Mouse (Mus musculus) gastrocnemius, adult 2 months (tissue): Measurements from ENCODE around the gene Rbfox1. TPM values are rescaled to one million over a fixed set of nuclear protein-coding genes. Genes with fewer than 3 reads are reported as not detected.

ENCODE experiments used
- DNase-seq: peaks from one replicate; pipeline ENCODE4 v3.0.0; 2022
- H3K27ac ChIP-seq: fragments of 200-600 bp; 2 replicates; pipeline ENCODE4 v1.8.1; 2022; ENCODE audit warnings: mild to moderate bottlenecking
- H3K4me3 ChIP-seq: fragments of 200-600 bp; 2 replicates; pipeline ENCODE4 v1.8.1; 2022; ENCODE audit warnings: mild to moderate bottlenecking, moderate library complexity
- CTCF ChIP-seq: fragments of 200-600 bp; IDR thresholded peaks from 2 replicates; pipeline ENCODE4 v1.8.1; 2022; ENCODE audit warnings: antibody characterized with exemption, mild to moderate bottlenecking, moderate library complexity
- intact Hi-C: fragments of 180-260 bp; cut with DNase I; formaldehyde crosslinking; loops from one replicate; pipeline ENCODE4 v1.15.1; 2025
- total RNA-seq, 2 experiments: library from RNA; stranded (reverse); gene quantifications; 2 replicates each; pipeline ENCODE4 v1.2.3; 2021

Rbfox1 gene
- total RNA-seq, 2 experiments from 2014 or later = 194 to 277 TPM

GRCm38 (mm10) chr16:6918641-6919040, 1033.5 kb downstream of the Rbfox1 start:
- intact Hi-C loops = no loop called here
- Histone ChIP-seq H3K27ac (no peak overlapping the region), H3K4me3 (no peak overlapping the region)
- TF ChIP-seq CTCF = no peak
- DNase-seq = no peak

GRCm38 (mm10) chr16:6919681-6920080, 1034.5 kb downstream of the Rbfox1 start:
- Histone ChIP-seq H3K27ac (no peak overlapping the region), H3K4me3 (no peak overlapping the region)
- intact Hi-C loops = no loop called here
- no peak for TF ChIP-seq CTCF
- no peak for DNase-seq

- H3K4me3 ChIP-seq = no peak overlapping the region
- no peak for DNase-seq
- H3K27ac ChIP-seq = no peak overlapping the region
- intact Hi-C loops = no loop called here
- TF ChIP-seq CTCF = no peak
Measured at GRCm38 (mm10) chr16:6927661-6928060, 1042.5 kb downstream of the Rbfox1 start.

- no peak for DNase-seq
- TF ChIP-seq CTCF = no peak
- intact Hi-C loops = no loop called here
- Histone ChIP-seq H3K4me3 (no peak overlapping the region), H3K27ac (no peak overlapping the region)
Measured at GRCm38 (mm10) chr16:6930795-6931194, 1045.6 kb downstream of the Rbfox1 start.

- DNase-seq = no peak
- Histone ChIP-seq H3K4me3 (no peak overlapping the region), H3K27ac (no peak overlapping the region)
- TF ChIP-seq CTCF = no peak
- intact Hi-C loops = no loop called here
Measured at GRCm38 (mm10) chr16:6946151-6946550, 1061.0 kb downstream of the Rbfox1 start.

GRCm38 (mm10) chr16:6949666-6950065, 1064.5 kb downstream of the Rbfox1 start:
- intact Hi-C loops = no loop called here
- DNase-seq = no peak
- Histone ChIP-seq H3K27ac (no peak overlapping the region), H3K4me3 (no peak overlapping the region)
- TF ChIP-seq CTCF = no peak

- no peak overlapping the region for H3K27ac ChIP-seq
- intact Hi-C loops = no loop called here
- no peak for TF ChIP-seq CTCF
Measured at GRCm38 (mm10) chr16:6955102-6955675, 1070.0 kb downstream of the Rbfox1 start.

GRCm38 (mm10) chr16:6961931-6962379, 1076.8 kb downstream of the Rbfox1 start:
- Histone ChIP-seq H3K27ac (no peak overlapping the region), H3K4me3 (no peak overlapping the region)
- TF ChIP-seq CTCF = no peak
- no peak for DNase-seq
- intact Hi-C loops = no loop called here

More at GRCm38 (mm10) chr16:6955102-6955675, 1070.0 kb downstream of the Rbfox1 start:
- DNase-seq = no peak
- H3K4me3 ChIP-seq = no peak overlapping the region

GRCm38 (mm10) chr16:6962508-6962907, 1077.4 kb downstream of the Rbfox1 start:
- H3K27ac ChIP-seq = no peak overlapping the region
- TF ChIP-seq CTCF = no peak
- intact Hi-C loops = no loop called here
- no peak for DNase-seq
- no peak overlapping the region for H3K4me3 ChIP-seq

GRCm38 (mm10) chr16:6963533-6963932, 1078.4 kb downstream of the Rbfox1 start:
- no peak for TF ChIP-seq CTCF
- DNase-seq = no peak
- Histone ChIP-seq H3K27ac (no peak overlapping the region), H3K4me3 (no peak overlapping the region)
- intact Hi-C loops = no loop called here

- intact Hi-C loops = no loop called here
- no peak for TF ChIP-seq CTCF
- H3K4me3 ChIP-seq = no peak overlapping the region
- H3K27ac ChIP-seq = no peak overlapping the region
- no peak for DNase-seq
Measured at GRCm38 (mm10) chr16:6964720-6965583, 1079.8 kb downstream of the Rbfox1 start.

GRCm38 (mm10) chr16:6969986-6970385, 1084.8 kb downstream of the Rbfox1 start:
- Histone ChIP-seq H3K4me3 (no peak overlapping the region), H3K27ac (no peak overlapping the region)
- intact Hi-C loops = no loop called here
- no peak for DNase-seq
- no peak for TF ChIP-seq CTCF

GRCm38 (mm10) chr16:6976341-6976740, 1091.2 kb downstream of the Rbfox1 start:
- Histone ChIP-seq H3K27ac (no peak overlapping the region), H3K4me3 (no peak overlapping the region)
- intact Hi-C loops = no loop called here
- DNase-seq = no peak
- TF ChIP-seq CTCF = no peak
